ENCODE assay signal across 10 mouse cellular contexts in the genomic region with DNA sequence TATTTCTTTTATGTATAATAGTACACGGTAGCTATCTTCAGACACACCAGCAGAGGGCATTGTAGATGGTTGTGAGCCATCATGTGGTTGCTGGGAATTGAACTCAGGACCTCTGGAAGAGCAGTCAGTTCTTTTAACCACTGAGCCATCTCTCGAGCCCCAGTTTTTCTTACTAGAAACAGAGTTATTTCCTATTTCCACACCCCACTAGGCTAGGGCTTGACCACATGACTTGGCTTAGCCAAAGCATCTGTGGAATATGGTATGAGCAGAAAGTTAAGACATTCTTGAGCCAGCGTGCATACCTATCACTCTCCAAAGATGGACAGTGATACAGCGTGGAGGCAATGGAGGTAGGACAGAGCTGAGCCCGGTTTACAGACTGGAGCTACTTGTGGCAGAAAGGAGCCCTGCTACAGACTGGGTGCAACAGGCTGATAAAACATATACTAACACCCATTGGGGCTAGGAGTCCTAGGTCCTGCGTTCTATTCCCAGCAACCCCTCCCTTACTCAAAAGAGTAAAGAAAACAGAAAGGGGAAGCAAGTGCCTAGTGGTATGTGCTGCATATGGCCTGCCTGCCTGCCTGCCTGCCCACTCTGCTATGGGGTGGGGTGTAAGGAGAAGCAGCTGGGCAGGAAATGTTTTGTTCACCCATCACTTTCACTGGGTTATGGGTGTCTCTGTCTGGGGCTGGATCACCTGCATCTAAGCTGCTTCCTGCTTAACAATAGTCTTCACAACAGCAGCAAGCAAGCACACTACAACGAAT.
DNase-seq lines count a peak whose midpoint lies in the region; ATAC-seq and TF ChIP-seq lines count a peak whose summit lies in the region.
"Had no signal": no experiment of that assay in that cellular context is flagged by ENCODE, and none has a peak within 500 bp of the region (broad histone marks: within the 10 kb centered on the region; RNA-seq: fewer than 3 reads in every experiment).

No protein-coding gene starts in this region.

- H3K9ac ChIP-seq in heart, postnatal 0 days (replicated peaks; ENCODE audit: low read depth, low read length) = no peak overlapping the region
- no peak overlapping the region for H3K9ac ChIP-seq in forebrain, embryonic 13.5 days
- H3K9ac ChIP-seq: hindbrain, embryonic 15.5 days; limb, embryonic 12.5 days had no signal

- peaks cover 34% of the 10 kb centered on the region for H3K4me1 ChIP-seq in heart, postnatal 0 days (ENCODE audit: control insufficient read depth, insufficient read depth)
- H3K4me1 ChIP-seq in heart, embryonic 10.5 days = peaks cover 36% of the 10 kb centered on the region
- peaks cover 49% of the 10 kb centered on the region for H3K4me1 ChIP-seq in forebrain, embryonic 13.5 days
- H3K4me1 ChIP-seq in olfactory bulb, adult 2 months (ENCODE audit: control insufficient read depth, insufficient read depth, low read length) = peaks cover 20% of the 10 kb centered on the region

- peak overlapping the region; percentile 60; the same call in 1 of the 2 replicates for H3K27ac ChIP-seq in heart, postnatal 0 days (ENCODE audit: low read depth)
- no peak overlapping the region for H3K27ac ChIP-seq in heart, embryonic 10.5 days
- peak overlapping the region; percentile 81; the same call in 1 of the 2 replicates for H3K27ac ChIP-seq in forebrain, embryonic 13.5 days
- peak overlapping the region; percentile 52 for H3K27ac ChIP-seq in olfactory bulb, adult 2 months (ENCODE audit: insufficient read depth, low read depth, low read length)
- H3K27ac ChIP-seq: hindbrain, embryonic 15.5 days; limb, embryonic 12.5 days had no signal

- no peak for TF ChIP-seq POLR2A in olfactory bulb, adult 2 months (IDR thresholded peaks at IDR 0.05; ENCODE audit: insufficient read depth, low read depth, low read length)

- ATAC-seq in heart, postnatal 0 days (ENCODE audit: insufficient read depth, low read depth) = no peak
- 0 out of 2 replicates have a peak, but pooled peaks have one; percentile 3 for ATAC-seq in forebrain, embryonic 13.5 days

- TF ChIP-seq CTCF in heart, postnatal 0 days (IDR thresholded peaks at IDR 0.05; ENCODE audit: low read depth) = no peak
- TF ChIP-seq CTCF in olfactory bulb, adult 2 months (IDR thresholded peaks at IDR 0.05; ENCODE audit: insufficient read depth, low read depth, low read length) = no peak

- no peak overlapping the region for H3K4me2 ChIP-seq in heart, postnatal 0 days (ENCODE audit: low read depth, low read length)
- H3K4me2 ChIP-seq in forebrain, embryonic 13.5 days = 0 out of 2 replicates have a peak overlapping the region, but pooled peaks have one; percentile 28
- H3K4me2 ChIP-seq: hindbrain, embryonic 15.5 days; limb, embryonic 12.5 days had no signal

- no peak for TF ChIP-seq EP300 in heart, postnatal 0 days (IDR thresholded peaks at IDR 0.05; ENCODE audit: low read depth)

- H3K36me3 ChIP-seq in heart, postnatal 0 days (replicated peaks; ENCODE audit: control insufficient read depth, insufficient read depth, low read length) = no peaks in the 10 kb centered on the region
- no peaks in the 10 kb centered on the region for H3K36me3 ChIP-seq in heart, embryonic 10.5 days
- no peaks in the 10 kb centered on the region for H3K36me3 ChIP-seq in forebrain, embryonic 13.5 days (ENCODE audit: poor library complexity, severe bottlenecking)
- H3K36me3 ChIP-seq: hindbrain, embryonic 15.5 days had no signal

- no peaks in the 10 kb centered on the region for H3K9me3 ChIP-seq in heart, postnatal 0 days (replicated peaks; ENCODE audit: control insufficient read depth, low read length)
- H3K9me3 ChIP-seq in heart, embryonic 10.5 days = no peaks in the 10 kb centered on the region
- no peaks in the 10 kb centered on the region for H3K9me3 ChIP-seq in forebrain, embryonic 13.5 days (replicated peaks)
- H3K9me3 ChIP-seq: hindbrain, embryonic 15.5 days; limb, embryonic 12.5 days had no signal

- 78% methylated on average over 7 of the region's 7 CpGs for WGBS in heart, postnatal 0 days
- 81% methylated on average over 7 of the region's 7 CpGs for WGBS in heart, embryonic 10.5 days
- WGBS in forebrain, embryonic 13.5 days = 84% methylated on average over 7 of the region's 7 CpGs
- 76% methylated on average over 7 of the region's 7 CpGs for WGBS in olfactory bulb, adult 2 months

- no peaks in the 10 kb centered on the region for H3K27me3 ChIP-seq in heart, postnatal 0 days (ENCODE audit: control insufficient read depth, insufficient read depth, low read length)
- no peaks in the 10 kb centered on the region for H3K27me3 ChIP-seq in heart, embryonic 10.5 days (ENCODE audit: insufficient read depth, poor library complexity, severe bottlenecking)
- no peaks in the 10 kb centered on the region for H3K27me3 ChIP-seq in forebrain, embryonic 13.5 days
- H3K27me3 ChIP-seq: hindbrain, embryonic 15.5 days; limb, embryonic 12.5 days had no signal

- peak overlapping the region; percentile 17; the same call in 1 of the 2 replicates for H3K4me3 ChIP-seq in heart, postnatal 0 days (ENCODE audit: low read depth, low read length)
- no peak overlapping the region for H3K4me3 ChIP-seq in heart, embryonic 10.5 days
- no peak overlapping the region for H3K4me3 ChIP-seq in forebrain, embryonic 13.5 days
- no peak overlapping the region for H3K4me3 ChIP-seq in olfactory bulb, adult 2 months (ENCODE audit: insufficient read depth, low read depth, low read length)
- H3K4me3 ChIP-seq: hindbrain, embryonic 15.5 days; limb, embryonic 12.5 days had no signal

- no peak for DNase-seq in heart, postnatal 0 days (ENCODE audit: low spot score)
- no peak for DNase-seq in heart, embryonic 10.5 days (ENCODE audit: low spot score)
- DNase-seq in CD4-positive, CD25-positive, alpha-beta regulatory T cell, adult 2 months (ENCODE audit: low read depth, low spot score) = peak; percentile 56
- DNase-seq in adipocyte (ENCODE audit: low spot score) (no peak), MN1 (ENCODE audit: low spot score) (no peak)
- DNase-seq in adrenal gland, postnatal 4 days (ENCODE audit: low spot score in 2 of 2) = no peak
